Mouse (Mus musculus): ENCODE data around the gene Socs5.
A peak's percentile ranks its signal among the peaks of the same experiment; 100 is the strongest.
"Not testable (repeated sequence)": the region's sequence is repeated elsewhere in the genome, so short reads cannot be mapped to it uniquely, and the experiment has no call there.

Gene Socs5

GRCm38 (mm10) chr17:87107623-87108221 lies at the start of gene Socs5:
Socs5 (plus strand) TSS chr17:87107679.
- peak; percentile 34 to 69 for DNase-seq (ENCODE audit: low spot score in 2 of 2)

GRCm38 (mm10) chr17:87062639-87063038 lies 44.8 kb upstream of the Socs5 start:
- DNase-seq (ENCODE audit: low spot score in 2 of 2), result no peak

- DNase-seq (ENCODE audit: low spot score in 2 of 2), result no peak
Observed at GRCm38 (mm10) chr17:87063461-87063860, 44.0 kb upstream of the Socs5 start.

GRCm38 (mm10) chr17:87063969-87064368 lies 43.5 kb upstream of the Socs5 start:
- DNase-seq (ENCODE audit: low spot score in 2 of 2), result no peak

GRCm38 (mm10) chr17:87068997-87069396 lies 38.5 kb upstream of the Socs5 start:
- no peak for DNase-seq (ENCODE audit: low spot score in 2 of 2)

GRCm38 (mm10) chr17:87072183-87072582 lies 35.3 kb upstream of the Socs5 start:
- DNase-seq (ENCODE audit: low spot score in 2 of 2), result not testable (repeated sequence)

- no peak for DNase-seq (ENCODE audit: low spot score in 2 of 2)
Observed at GRCm38 (mm10) chr17:87072766-87073440, 34.6 kb upstream of the Socs5 start.

- DNase-seq (ENCODE audit: low spot score in 2 of 2), result no peak
Observed at GRCm38 (mm10) chr17:87073470-87073869, 34.0 kb upstream of the Socs5 start.

- DNase-seq (ENCODE audit: low spot score in 2 of 2), result not testable (repeated sequence)
Observed at GRCm38 (mm10) chr17:87078217-87078616, 29.3 kb upstream of the Socs5 start.

GRCm38 (mm10) chr17:87080724-87081123 lies 26.8 kb upstream of the Socs5 start:
- no peak for DNase-seq (ENCODE audit: low spot score in 2 of 2)

- no peak for DNase-seq (ENCODE audit: low spot score in 2 of 2)
Observed at GRCm38 (mm10) chr17:87082547-87082946, 24.9 kb upstream of the Socs5 start.

GRCm38 (mm10) chr17:87083671-87084070 lies 23.8 kb upstream of the Socs5 start:
- no peak for DNase-seq (ENCODE audit: low spot score in 2 of 2)

GRCm38 (mm10) chr17:87085726-87086125 lies 21.8 kb upstream of the Socs5 start:
- DNase-seq (ENCODE audit: low spot score in 2 of 2), result no peak

- no peak for DNase-seq (ENCODE audit: low spot score in 2 of 2)
Observed at GRCm38 (mm10) chr17:87089296-87089695, 18.2 kb upstream of the Socs5 start.

GRCm38 (mm10) chr17:87093061-87093460 lies 14.4 kb upstream of the Socs5 start:
- DNase-seq (ENCODE audit: low spot score in 2 of 2), result no peak

GRCm38 (mm10) chr17:87096951-87097350 lies 10.5 kb upstream of the Socs5 start:
- DNase-seq (ENCODE audit: low spot score in 2 of 2), result no peak

- DNase-seq (ENCODE audit: low spot score in 2 of 2), result no peak
Observed at GRCm38 (mm10) chr17:87097576-87097975, 9.9 kb upstream of the Socs5 start.

- no peak for DNase-seq (ENCODE audit: low spot score in 2 of 2)
Observed at GRCm38 (mm10) chr17:87100947-87101346, 6.5 kb upstream of the Socs5 start.

- DNase-seq (ENCODE audit: low spot score in 2 of 2), result no peak
Observed at GRCm38 (mm10) chr17:87102636-87103035, 4.8 kb upstream of the Socs5 start.

GRCm38 (mm10) chr17:87103060-87103459 lies 4.4 kb upstream of the Socs5 start:
- DNase-seq (ENCODE audit: low spot score in 2 of 2), result no peak

- DNase-seq (ENCODE audit: low spot score in 2 of 2), result no peak
Observed at GRCm38 (mm10) chr17:87104276-87104675, 3.2 kb upstream of the Socs5 start.

GRCm38 (mm10) chr17:87105941-87106340 lies 1.5 kb upstream of the Socs5 start:
- no peak for DNase-seq (ENCODE audit: low spot score in 2 of 2)

GRCm38 (mm10) chr17:87106691-87107523 lies 572 bp upstream of the Socs5 start:
- peak; percentile 97 to 98 for DNase-seq (ENCODE audit: low spot score in 2 of 2)
